Mouse (Mus musculus): ENCODE data around the gene Hspa8. TPM values are rescaled to one million over a fixed set of nuclear protein-coding genes. Genes with fewer than 3 reads are reported as not detected.

The Hspa8 gene
- polyA plus RNA-seq, 1 experiment from 2014 or later: 991 TPM

DNA sequence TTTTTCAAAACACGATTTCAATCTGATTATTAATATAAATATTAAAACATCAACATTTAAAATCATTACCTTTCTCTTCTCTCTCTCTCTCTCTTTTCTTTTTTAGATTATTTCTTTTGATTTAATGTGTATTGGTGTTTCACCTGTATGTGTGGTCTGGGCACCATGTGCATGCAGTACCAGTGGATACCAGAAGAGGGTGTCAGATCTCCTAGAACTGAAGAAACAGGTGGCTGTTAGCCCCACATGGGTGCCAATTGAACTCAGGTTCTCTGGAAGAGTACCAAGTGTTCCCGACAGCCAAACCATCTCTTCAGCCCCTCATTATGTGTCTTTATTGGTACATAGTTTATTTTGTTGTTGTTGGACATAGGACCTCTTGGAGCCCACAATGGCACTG lies 11.1 kb downstream of the Hspa8 start:
- WGBS: 61% methylated on average over 2 of the region's 2 CpGs
- Histone ChIP-seq H3K4me1 (replicated peaks; ENCODE audit: control insufficient read depth, insufficient read depth) (no peaks in the 10 kb centered on the region), H3K4me2 (replicated peaks; ENCODE audit: low read depth) (no peak overlapping the region), H3K36me3 (ENCODE audit: control insufficient read depth, insufficient read depth, low read length) (no peaks in the 10 kb centered on the region; the same call in 1 of the 2 replicates), H3K9me3 (ENCODE audit: control insufficient read depth, low read length) (no peaks in the 10 kb centered on the region), H3K27ac (replicated peaks) (no peak overlapping the region), H3K27me3 (ENCODE audit: control insufficient read depth, insufficient read depth, low read length) (no peaks in the 10 kb centered on the region), H3K4me3 (ENCODE audit: low read depth, low read length) (no peak overlapping the region), H3K9ac (ENCODE audit: low read length) (no peak overlapping the region)
- ATAC-seq (ENCODE audit: low FRiP score, low TSS enrichment): no peak
- TF ChIP-seq CTCF (IDR thresholded peaks at IDR 0.05; ENCODE audit: low read depth) (peak; percentile 59), EP300 (optimal IDR thresholded peaks at IDR 0.05) (no peak)
- no peak for DNase-seq (ENCODE audit: low spot score)

GRCm38 (mm10) chr9:40814060-40814459 lies 13.3 kb downstream of the Hspa8 start:
- no peaks in the 10 kb centered on the region for H3K9me3 ChIP-seq (ENCODE audit: control insufficient read depth, low read length)
- H3K27me3 ChIP-seq (ENCODE audit: control insufficient read depth, insufficient read depth, low read length): no peaks in the 10 kb centered on the region
- TF ChIP-seq CTCF (IDR thresholded peaks at IDR 0.05; ENCODE audit: low read depth): no peak
- no peak for TF ChIP-seq EP300 (optimal IDR thresholded peaks at IDR 0.05)
- no peak overlapping the region for H3K27ac ChIP-seq (replicated peaks)
- no peak overlapping the region for H3K9ac ChIP-seq (ENCODE audit: low read length)
- no peaks in the 10 kb centered on the region; the same call in 1 of the 2 replicates for H3K36me3 ChIP-seq (ENCODE audit: control insufficient read depth, insufficient read depth, low read length)
- 83% methylated on average over 7 of the region's 7 CpGs for WGBS
- no peaks in the 10 kb centered on the region for H3K4me1 ChIP-seq (replicated peaks; ENCODE audit: control insufficient read depth, insufficient read depth)
- DNase-seq (ENCODE audit: low spot score) (no peak), ATAC-seq (ENCODE audit: low FRiP score, low TSS enrichment) (no peak)
- no peak overlapping the region for H3K4me3 ChIP-seq (ENCODE audit: low read depth, low read length)
- no peak overlapping the region for H3K4me2 ChIP-seq (replicated peaks; ENCODE audit: low read depth)

GRCm38 (mm10) chr9:40817325-40818028 lies 16.7 kb downstream of the Hspa8 start:
- Histone ChIP-seq H3K4me3 (ENCODE audit: low read depth, low read length) (no peak overlapping the region), H3K9me3 (ENCODE audit: control insufficient read depth, low read length) (no peaks in the 10 kb centered on the region), H3K4me2 (replicated peaks; ENCODE audit: low read depth) (no peak overlapping the region), H3K27ac (replicated peaks) (no peak overlapping the region), H3K27me3 (ENCODE audit: control insufficient read depth, insufficient read depth, low read length) (no peaks in the 10 kb centered on the region), H3K36me3 (ENCODE audit: control insufficient read depth, insufficient read depth, low read length) (no peaks in the 10 kb centered on the region), H3K9ac (ENCODE audit: low read length) (no peak overlapping the region), H3K4me1 (replicated peaks; ENCODE audit: control insufficient read depth, insufficient read depth) (no peaks in the 10 kb centered on the region)
- TF ChIP-seq EP300 (optimal IDR thresholded peaks at IDR 0.05): no peak
- TF ChIP-seq CTCF (IDR thresholded peaks at IDR 0.05; ENCODE audit: low read depth): no peak
- 79% methylated on average over 5 of the region's 5 CpGs for WGBS
- ATAC-seq (ENCODE audit: low FRiP score, low TSS enrichment) (no peak), DNase-seq (ENCODE audit: low spot score) (no peak)

- Histone ChIP-seq H3K27me3 (ENCODE audit: control insufficient read depth, insufficient read depth, low read length) (no peaks in the 10 kb centered on the region), H3K36me3 (ENCODE audit: control insufficient read depth, insufficient read depth, low read length) (no peaks in the 10 kb centered on the region), H3K4me2 (replicated peaks; ENCODE audit: low read depth) (no peak overlapping the region), H3K27ac (replicated peaks) (no peak overlapping the region), H3K9me3 (ENCODE audit: control insufficient read depth, low read length) (no peaks in the 10 kb centered on the region), H3K4me3 (ENCODE audit: low read depth, low read length) (no peak overlapping the region), H3K4me1 (replicated peaks; ENCODE audit: control insufficient read depth, insufficient read depth) (no peaks in the 10 kb centered on the region), H3K9ac (ENCODE audit: low read length) (no peak overlapping the region)
- WGBS: 52% methylated on average over 6 of the region's 6 CpGs
- ATAC-seq (ENCODE audit: low FRiP score, low TSS enrichment) (no peak), DNase-seq (ENCODE audit: low spot score) (no peak)
- TF ChIP-seq EP300 (optimal IDR thresholded peaks at IDR 0.05): no peak
- TF ChIP-seq CTCF (IDR thresholded peaks at IDR 0.05; ENCODE audit: low read depth): no peak
These were observed 24.8 kb downstream of the Hspa8 start for GRCm38 (mm10) chr9:40825601-40826000.

DNA sequence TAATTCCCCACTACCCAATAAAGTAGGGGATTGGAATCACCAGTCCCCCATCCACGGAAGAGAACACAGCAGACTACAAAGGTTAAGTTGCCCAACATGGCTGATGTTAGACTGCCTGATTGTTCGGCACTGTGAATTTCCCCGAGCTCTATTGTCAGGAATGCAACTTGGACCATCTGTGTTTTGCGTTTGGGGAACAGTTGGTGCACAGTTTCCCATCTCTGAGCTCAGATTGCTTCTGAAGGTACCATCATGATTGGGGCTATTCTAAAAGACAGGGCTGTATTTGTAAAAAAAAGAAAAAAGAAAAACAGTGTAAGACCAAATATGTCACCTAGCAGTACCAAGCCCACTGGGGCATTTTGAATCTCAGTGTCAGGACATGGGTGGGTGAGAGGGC lies 26.6 kb downstream of the Hspa8 start:
- Histone ChIP-seq H3K9me3 (ENCODE audit: control insufficient read depth, low read length) (no peaks in the 10 kb centered on the region), H3K9ac (ENCODE audit: low read length) (no peak overlapping the region), H3K27ac (replicated peaks) (no peak overlapping the region), H3K36me3 (ENCODE audit: control insufficient read depth, insufficient read depth, low read length) (no peaks in the 10 kb centered on the region), H3K4me3 (ENCODE audit: low read depth, low read length) (no peak overlapping the region), H3K27me3 (ENCODE audit: control insufficient read depth, insufficient read depth, low read length) (no peaks in the 10 kb centered on the region), H3K4me2 (replicated peaks; ENCODE audit: low read depth) (no peak overlapping the region), H3K4me1 (replicated peaks; ENCODE audit: control insufficient read depth, insufficient read depth) (no peaks in the 10 kb centered on the region)
- TF ChIP-seq EP300 (optimal IDR thresholded peaks at IDR 0.05) (no peak), CTCF (IDR thresholded peaks at IDR 0.05; ENCODE audit: low read depth) (no peak)
- ATAC-seq (ENCODE audit: low FRiP score, low TSS enrichment) (no peak), DNase-seq (ENCODE audit: low spot score) (no peak)
- 81% methylated on average over 4 of the region's 4 CpGs for WGBS

DNA sequence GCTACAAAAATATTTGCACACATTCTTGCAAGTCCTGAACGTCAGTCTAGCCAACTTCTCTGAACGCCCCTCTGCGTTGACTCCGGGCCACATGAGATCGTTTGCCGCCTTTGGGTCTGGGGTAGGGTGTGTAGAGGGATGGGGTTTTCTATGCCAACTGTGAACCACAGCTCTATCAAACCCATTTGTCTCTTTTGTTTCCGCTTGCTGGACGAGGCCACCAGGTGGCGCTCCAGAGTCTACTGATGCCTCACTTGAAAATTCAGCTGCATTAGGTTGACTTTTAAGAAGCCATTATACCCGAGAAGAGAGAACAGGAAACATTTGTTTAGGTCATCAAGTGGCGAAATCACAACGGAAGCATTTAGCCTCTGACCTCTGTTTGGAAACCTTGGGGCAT lies 33.8 kb downstream of the Hspa8 start:
- no peaks in the 10 kb centered on the region for H3K27me3 ChIP-seq (ENCODE audit: control insufficient read depth, insufficient read depth, low read length)
- no peak overlapping the region for H3K9ac ChIP-seq (ENCODE audit: low read length)
- H3K4me3 ChIP-seq (ENCODE audit: low read depth, low read length): no peak overlapping the region
- no peak overlapping the region for H3K27ac ChIP-seq (replicated peaks)
- 5% methylated on average over 12 of the region's 12 CpGs for WGBS
- H3K4me1 ChIP-seq (replicated peaks; ENCODE audit: control insufficient read depth, insufficient read depth): no peaks in the 10 kb centered on the region
- H3K9me3 ChIP-seq (ENCODE audit: control insufficient read depth, low read length): no peaks in the 10 kb centered on the region
- no peak overlapping the region for H3K4me2 ChIP-seq (replicated peaks; ENCODE audit: low read depth)
- TF ChIP-seq CTCF (IDR thresholded peaks at IDR 0.05; ENCODE audit: low read depth) (peak; percentile 92), EP300 (optimal IDR thresholded peaks at IDR 0.05) (no peak)
- ATAC-seq (ENCODE audit: low FRiP score, low TSS enrichment): no peak
- no peaks in the 10 kb centered on the region for H3K36me3 ChIP-seq (ENCODE audit: control insufficient read depth, insufficient read depth, low read length)
- peak; percentile 79 for DNase-seq (ENCODE audit: low spot score)

Data from stomach, postnatal 0 days (tissue).